Mouse (Mus musculus) CD8-positive naive resting alpha-beta T cell, adult 57 days (primary cell): ENCODE data around the gene Zcchc13. TPM values are rescaled to one million over a fixed set of nuclear protein-coding genes. Genes with fewer than 3 reads are reported as not detected.

Source experiments
- total RNA-seq: library from RNA; stranded (reverse); gene quantifications from one replicate; pipeline ENCODE4 v1.2.4, GENCODE M21; 2023

Zcchc13 gene
- not detected for total RNA-seq

DNA sequence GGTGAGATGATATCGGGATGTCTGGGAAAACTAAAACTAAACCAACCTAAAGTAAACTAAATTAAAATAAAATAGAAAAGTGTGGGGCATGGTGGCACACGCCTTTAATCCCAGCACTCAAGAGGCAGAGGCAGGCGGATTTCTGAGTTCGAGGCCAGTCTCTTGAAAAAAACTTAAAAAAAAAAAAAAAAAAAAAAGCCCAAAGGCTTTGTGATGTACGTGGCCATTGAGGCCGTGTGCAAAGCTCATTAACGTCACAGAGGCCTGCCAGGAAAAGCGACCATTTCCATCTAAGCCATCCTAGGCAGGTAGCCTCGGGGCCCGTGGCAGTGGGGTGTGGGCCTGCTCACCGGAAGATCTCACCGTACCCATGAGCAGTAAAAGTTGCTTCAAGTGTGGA lies at the start of gene Zcchc13:
TSS of gene Zcchc13 (plus strand) at position 284 of the 400 bp plus-strand sequence.

Other genes with a start within 250 kb of the Zcchc13 start
- not detected for gene Tsx, start 216.1 kb upstream of the Zcchc13 start, total RNA-seq
- gene Gm26992, start 208.6 kb upstream of the Zcchc13 start, total RNA-seq = not detected
- gene Slc16a2, start 191.4 kb downstream of the Zcchc13 start, total RNA-seq = 0.18 TPM